Mouse (Mus musculus) liver, embryonic 14.5 days (tissue): ENCODE data around the gene Tmem189. TPM values are rescaled to one million over a fixed set of nuclear protein-coding genes. Genes with fewer than 3 reads are reported as not detected.

Source experiments
- ATAC-seq: fragments of 200-750 bp; cut with Nextera tagmentation; 2 replicates; pipeline ENCODE4 v1.8.0; 2017; ENCODE audit warnings: moderate number of reproducible peaks, mild to moderate bottlenecking, moderate library complexity; ENCODE audit not compliant: insufficient read depth
- DNase-seq, 3 experiments: peaks; one replicate each; pipeline ENCODE4 v3.0.0-alpha.2; 2012 to 2013; ENCODE audit warnings: low read depth in 3 of 3, low spot score in 3 of 3
- H3K27ac ChIP-seq: fragments of 300-500 bp; sonication (generic); 2 replicates; pipeline ENCODE4 v1.5.1; 2014; ENCODE audit warnings: moderate library complexity, mild to moderate bottlenecking, control low read depth, inconsistent platforms
- H3K27me3 ChIP-seq: fragments of 300-500 bp; sonication (generic); 2 replicates; pipeline ENCODE4 v1.6.1; 2014; ENCODE audit warnings: mild to moderate bottlenecking, low read length, moderate library complexity; ENCODE audit not compliant: control insufficient read depth, insufficient read depth
- H3K36me3 ChIP-seq: fragments of 300-500 bp; sonication (generic); replicated peaks from 2 replicates; pipeline ENCODE4 v1.6.1; 2014; ENCODE audit warnings: low read depth; ENCODE audit not compliant: control insufficient read depth, insufficient read depth
- H3K4me1 ChIP-seq, 2 experiments: fragments of 200-500 bp in 1 of 2; fragments of 300-500 bp in 1 of 2; sonication (generic) in 1 of 2; replicated peaks; 2 replicates each; pipeline ENCODE4 v1.6.1; 2012 to 2014; ENCODE audit warnings: antibody characterized with exemption in 1 of 2, inconsistent platforms in 1 of 2, low read length in 1 of 2; ENCODE audit not compliant: control insufficient read depth in 2 of 2, insufficient read depth in 2 of 2
- H3K4me2 ChIP-seq: fragments of 300-500 bp; sonication (generic); 2 replicates; pipeline ENCODE4 v1.6.1; 2014; ENCODE audit warnings: low read depth, mild to moderate bottlenecking, control low read depth, moderate library complexity
- H3K4me3 ChIP-seq, 2 experiments: fragments of 200-500 bp in 1 of 2; fragments of 300-500 bp in 1 of 2; sonication (generic) in 1 of 2; 2 replicates each; pipeline ENCODE4 v1.5.1; 2012 to 2014; ENCODE audit warnings: low read depth in 2 of 2, low read length in 2 of 2, mild to moderate bottlenecking in 2 of 2, control low read depth in 1 of 2, inconsistent platforms in 1 of 2, moderate library complexity in 1 of 2; ENCODE audit not compliant: insufficient read depth in 1 of 2
- H3K9ac ChIP-seq: fragments of 300-500 bp; sonication (generic); replicated peaks from 2 replicates; pipeline ENCODE4 v1.6.1; 2014; ENCODE audit warnings: mild to moderate bottlenecking, control low read depth, moderate library complexity
- H3K9me3 ChIP-seq: fragments of 300-500 bp; sonication (generic); 2 replicates; pipeline ENCODE4 v1.6.1; 2016; ENCODE audit warnings: low read length, mixed read lengths; ENCODE audit not compliant: control insufficient read depth
- CTCF ChIP-seq: IDR thresholded peaks from 2 replicates; pipeline ENCODE4 v1.5.1; 2016; ENCODE audit warnings: antibody characterized with exemption, low read depth, control low read depth
- EP300 ChIP-seq: IDR thresholded peaks from 2 replicates; pipeline ENCODE4 v1.6.1; 2016; ENCODE audit warnings: antibody characterized with exemption, low read depth
- WGBS: fragments of 180-500 bp; shearing (Covaris S2); extraction: QIAGEN DNeasy Blood & Tissue Kit; methylation state at CpG from one replicate; pipeline ENCODE4 v1.1.7; 2014; ENCODE audit not compliant: insufficient replicate concordance; 5-methylcytosine and 5-hydroxymethylcytosine counted together
- polyA plus RNA-seq, 2 experiments: library from polyadenylated mRNA; depleted of rRNA in 1 of 2; stranded (reverse) in 1 of 2; unstranded in 1 of 2; fragments of >200 nt; fragmentation: Nextera tagmentation in 1 of 2; extraction: Ambion mirVana in 1 of 2; gene quantifications; 2 replicates each; pipeline versions ENCODE4 v1.2.1 to v1.2.3; 2012 to 2014

Tmem189 gene
- polyA plus RNA-seq, 2 experiments = 12.4 to 14.6 TPM

- TF ChIP-seq CTCF = no peak
- no peak for TF ChIP-seq EP300
- Histone ChIP-seq H3K9me3 (no peaks in the 10 kb centered on the region), H3K4me2 (no peak overlapping the region), H3K27ac (no peak overlapping the region), H3K9ac (no peak overlapping the region), H3K4me3 (no peak overlapping the region), H3K27me3 (no peaks in the 10 kb centered on the region), H3K4me1 (no peaks in the 10 kb centered on the region), H3K36me3 (no peaks in the 10 kb centered on the region)
- WGBS = 56% methylated on average over 13 of the region's 13 CpGs
- ATAC-seq (no peak), DNase-seq (no peak)
Measured at GRCm38 (mm10) chr2:167727161-167727560, 37.5 kb upstream of the Tmem189 start.

- Histone ChIP-seq H3K9me3 (no peaks in the 10 kb centered on the region), H3K36me3 (no peaks in the 10 kb centered on the region), H3K4me1 (no peaks in the 10 kb centered on the region), H3K27me3 (no peaks in the 10 kb centered on the region), H3K4me2 (no peak overlapping the region), H3K9ac (no peak overlapping the region), H3K4me3 (no peak overlapping the region), H3K27ac (no peak overlapping the region)
- 75% methylated on average over 10 of the region's 10 CpGs for WGBS
- ATAC-seq (no peak), DNase-seq (no peak)
- no peak for TF ChIP-seq CTCF
- TF ChIP-seq EP300 = no peak
Measured at GRCm38 (mm10) chr2:167725879-167726278, 36.3 kb upstream of the Tmem189 start.

- Histone ChIP-seq H3K27ac (no peak overlapping the region), H3K4me2 (no peak overlapping the region), H3K4me1 (no peaks in the 10 kb centered on the region), H3K4me3 (no peak overlapping the region), H3K27me3 (no peaks in the 10 kb centered on the region), H3K9me3 (no peaks in the 10 kb centered on the region), H3K36me3 (no peaks in the 10 kb centered on the region), H3K9ac (no peak overlapping the region)
- TF ChIP-seq EP300 (no peak), CTCF (no peak)
- no peak for DNase-seq
- ATAC-seq = no peak
- WGBS = 42% methylated on average over 11 of the region's 11 CpGs
Measured at GRCm38 (mm10) chr2:167723589-167724206, 34.1 kb upstream of the Tmem189 start.

- TF ChIP-seq EP300 (no peak), CTCF (no peak)
- ATAC-seq = no peak
- H3K9me3 ChIP-seq = no peaks in the 10 kb centered on the region
- H3K4me2 ChIP-seq = no peak overlapping the region
- H3K27ac ChIP-seq = no peak overlapping the region
- 67% methylated on average over 6 of the region's 6 CpGs for WGBS
- no peak overlapping the region for H3K9ac ChIP-seq
- no peak overlapping the region for H3K4me3 ChIP-seq
- no peaks in the 10 kb centered on the region for H3K36me3 ChIP-seq
- H3K27me3 ChIP-seq = no peaks in the 10 kb centered on the region
- 0 out of 4 replicates have a peak, but pooled peaks cover 0 to under 1% of the 10 kb centered on the region in 2 experiments for H3K4me1 ChIP-seq
- no peak for DNase-seq
Measured at GRCm38 (mm10) chr2:167722538-167722937, 32.9 kb upstream of the Tmem189 start.

DNA sequence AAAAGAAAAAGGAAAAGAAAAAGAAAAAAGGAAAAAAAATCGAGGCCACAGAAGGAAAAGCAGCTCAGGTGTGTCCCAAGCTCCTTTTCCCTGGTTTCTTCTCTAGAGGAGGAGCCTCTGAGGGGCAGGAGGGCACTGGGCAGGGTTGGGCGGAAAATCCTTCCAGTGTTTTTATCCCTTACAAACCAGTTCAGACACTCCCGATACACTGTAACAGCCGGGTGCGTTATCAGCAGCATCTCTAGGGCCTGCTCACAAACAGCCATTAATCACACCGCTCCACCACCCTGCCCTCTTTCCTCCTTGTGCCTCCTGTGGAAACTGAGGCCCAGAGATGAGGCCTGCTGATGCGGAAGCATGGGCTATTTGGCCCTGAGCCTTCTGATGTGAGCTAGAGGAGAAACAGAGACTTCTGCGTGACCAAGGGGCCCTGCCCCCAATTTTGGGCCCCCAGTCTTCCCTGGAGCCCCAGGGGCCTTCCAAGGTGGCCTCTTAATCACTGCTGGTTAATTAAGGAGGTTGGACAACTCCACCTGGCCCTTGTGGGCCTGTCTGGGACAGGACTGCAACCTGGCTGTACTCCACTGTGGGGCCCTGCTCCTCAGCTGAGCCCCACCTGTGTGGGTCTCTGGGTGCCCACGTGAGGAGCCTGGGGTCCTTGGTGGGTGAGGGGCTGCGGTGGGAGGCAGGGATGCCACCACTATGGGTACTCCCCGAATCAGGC is 31.7 kb upstream of the Tmem189 start:
- WGBS = 47% methylated on average over 11 of the region's 11 CpGs
- no peak overlapping the region for H3K27ac ChIP-seq
- H3K9ac ChIP-seq = no peak overlapping the region

More for the DNA sequence above, 31.7 kb upstream of the Tmem189 start:
- Histone ChIP-seq H3K27me3 (no peaks in the 10 kb centered on the region), H3K36me3 (no peaks in the 10 kb centered on the region), H3K4me1 (peaks cover 0 to 5% of the 10 kb centered on the region in 2 experiments; a peak in 1 of 4 replicates), H3K4me2 (no peak overlapping the region), H3K9me3 (no peaks in the 10 kb centered on the region), H3K4me3 (no peak overlapping the region)
- no peak for ATAC-seq
- TF ChIP-seq EP300 = no peak
- TF ChIP-seq CTCF = no peak
- no peak for DNase-seq
